Comparison of ENCODE assay signal across 17 mouse cellular contexts in genomic region chr8:125502828-125503227, GRCm38 (mm10).
DNase-seq lines count a peak whose midpoint lies in the region; ATAC-seq lines count a peak whose summit lies in the region.
"Had no signal": no experiment of that assay in that cellular context is flagged by ENCODE, and none has a peak within 500 bp of the region (broad histone marks: within the 10 kb centered on the region; RNA-seq: fewer than 3 reads in every experiment).

No protein-coding gene starts in this region.

- no peaks in the 10 kb centered on the region for H3K9me3 ChIP-seq in kidney, embryonic 15.5 days (replicated peaks)
- H3K9me3 ChIP-seq in kidney, embryonic 16.5 days (ENCODE audit: low read length), result no peaks in the 10 kb centered on the region
- H3K9me3 ChIP-seq: liver, embryonic 15.5 days; neural tube, embryonic 12.5 days had no signal

- H3K4me1 ChIP-seq in kidney, embryonic 15.5 days, result peaks cover 71% of the 10 kb centered on the region
- H3K4me1 ChIP-seq in kidney, embryonic 16.5 days (ENCODE audit: insufficient read depth, low read length), result peaks cover 56% of the 10 kb centered on the region

- peak; percentile 36 to 45 for DNase-seq in layer of hippocampus, postnatal 14 days (ENCODE audit: low spot score in 2 of 2)
- peak; percentile 68 to 80 for DNase-seq in right cerebral cortex, postnatal 10 days (ENCODE audit: low spot score in 2 of 2)
- no peak for DNase-seq in urinary bladder, postnatal 14 days (ENCODE audit: low spot score)
- DNase-seq in ovary, postnatal 36 days (ENCODE audit: low spot score), result no peak
- DNase-seq in urinary bladder, postnatal 4 days (ENCODE audit: low spot score in 2 of 2), result no peak
- DNase-seq: cerebellum, adult 9-11 months; heart, postnatal 14 days; kidney, adult 9 months; retina, postnatal 1 day had no signal

- no peak overlapping the region for H3K4me2 ChIP-seq in kidney, embryonic 15.5 days
- H3K4me2 ChIP-seq in kidney, embryonic 16.5 days (replicated peaks; ENCODE audit: low read depth, low read length), result no peak overlapping the region
- H3K4me2 ChIP-seq: liver, embryonic 15.5 days; neural tube, embryonic 12.5 days had no signal

- peak overlapping the region; percentile 45 for H3K27ac ChIP-seq in kidney, embryonic 15.5 days
- H3K27ac ChIP-seq in kidney, embryonic 16.5 days (ENCODE audit: low read length), result no peak overlapping the region
- H3K27ac ChIP-seq: liver, embryonic 15.5 days; neural tube, embryonic 12.5 days had no signal

- no peaks in the 10 kb centered on the region for H3K36me3 ChIP-seq in kidney, embryonic 15.5 days
- no peaks in the 10 kb centered on the region for H3K36me3 ChIP-seq in kidney, embryonic 16.5 days (ENCODE audit: insufficient read depth, low read length)
- H3K36me3 ChIP-seq: liver, embryonic 15.5 days; neural tube, embryonic 12.5 days had no signal

- no peak for ATAC-seq in kidney, embryonic 15.5 days (replicated peaks; ENCODE audit: low FRiP score)
- ATAC-seq in kidney, embryonic 16.5 days (ENCODE audit: low FRiP score, low TSS enrichment), result no peak
- ATAC-seq in frontal cortex, adult (ENCODE audit: low TSS enrichment), result peak; percentile 78
- ATAC-seq: hindbrain, embryonic 16.5 days; Patski had no signal

- no peak overlapping the region for H3K4me3 ChIP-seq in kidney, embryonic 15.5 days (replicated peaks)
- H3K4me3 ChIP-seq in kidney, embryonic 16.5 days (ENCODE audit: low read length), result no peak overlapping the region
- H3K4me3 ChIP-seq: erythroblast, embryonic 14.5 days; liver, embryonic 15.5 days; neural tube, embryonic 12.5 days had no signal

- no peak overlapping the region for H3K9ac ChIP-seq in kidney, embryonic 15.5 days
- no peak overlapping the region for H3K9ac ChIP-seq in kidney, embryonic 16.5 days (replicated peaks; ENCODE audit: low read length)
- H3K9ac ChIP-seq: liver, embryonic 15.5 days; neural tube, embryonic 12.5 days had no signal

- 87% methylated on average over 3 of the region's 3 CpGs for WGBS in kidney, embryonic 15.5 days
- WGBS in kidney, embryonic 16.5 days, result 75% methylated on average over 3 of the region's 3 CpGs

- H3K27me3 ChIP-seq in kidney, embryonic 15.5 days, result no peaks in the 10 kb centered on the region
- no peaks in the 10 kb centered on the region for H3K27me3 ChIP-seq in kidney, embryonic 16.5 days (ENCODE audit: insufficient read depth, low read length)
- H3K27me3 ChIP-seq: liver, embryonic 15.5 days; neural tube, embryonic 12.5 days; Patski had no signal

Comparison
In these comparisons a context has a peak if more than half of its experiments do, and no peak if none do; other contexts are left out.
1. DNase-seq: peak in layer of hippocampus, postnatal 14 days (2 of 2) and right cerebral cortex, postnatal 10 days (2 of 2); none in urinary bladder, postnatal 14 days (single experiment), ovary, postnatal 36 days (single experiment) and urinary bladder, postnatal 4 days (0 of 2).